Mouse (Mus musculus) neural tube, embryonic 14.5 days (tissue): ENCODE measurements at regions not wholly inside any gene's neighbourhood (a gene's known extent, or its start where the extent isn't known, plus 50 kb on each side); places are given as distances from the start of the nearest gene placed in this dataset.

Experiments
- ATAC-seq: fragments of 200-750 bp; cut with Nextera tagmentation; 2 replicates; pipeline ENCODE4 v1.8.0; 2017; ENCODE audit warnings: low read depth, mild to moderate bottlenecking, moderate TSS enrichment, moderate library complexity
- H3K27ac ChIP-seq: fragments of 300-500 bp; sonication (generic); 2 replicates; pipeline ENCODE4 v1.5.1; 2014; ENCODE audit warnings: low read depth, mild to moderate bottlenecking, control low read depth, low read length, moderate library complexity, mixed read lengths
- H3K27me3 ChIP-seq: fragments of 300-500 bp; sonication (generic); 2 replicates; pipeline ENCODE4 v1.6.1; 2014; ENCODE audit warnings: low read length; ENCODE audit not compliant: control insufficient read depth, insufficient read depth
- H3K36me3 ChIP-seq: fragments of 300-500 bp; sonication (generic); 2 replicates; pipeline ENCODE4 v1.6.1; 2014; ENCODE audit warnings: low read length, mixed read lengths; ENCODE audit not compliant: control insufficient read depth, insufficient read depth
- H3K4me1 ChIP-seq: fragments of 300-500 bp; sonication (generic); 2 replicates; pipeline ENCODE4 v1.6.1; 2014; ENCODE audit warnings: low read length; ENCODE audit not compliant: control insufficient read depth, insufficient read depth
- H3K4me2 ChIP-seq: fragments of 300-500 bp; sonication (generic); 2 replicates; pipeline ENCODE4 v1.6.1; 2014; ENCODE audit warnings: mild to moderate bottlenecking, low read depth, low read length, control low read depth
- H3K4me3 ChIP-seq: fragments of 300-500 bp; sonication (generic); 2 replicates; pipeline ENCODE4 v1.5.1; 2014; ENCODE audit warnings: low read depth, low read length, control low read depth, mixed read lengths
- H3K9ac ChIP-seq: fragments of 300-500 bp; sonication (generic); replicated peaks from 2 replicates; pipeline ENCODE4 v1.6.1; 2014; ENCODE audit warnings: low read depth, mild to moderate bottlenecking, control low read depth, low read length, mixed read lengths
- H3K9me3 ChIP-seq: fragments of 300-500 bp; sonication (generic); 2 replicates; pipeline ENCODE4 v1.6.1; 2016; ENCODE audit warnings: low read length; ENCODE audit not compliant: control insufficient read depth
- WGBS: fragments of 180-500 bp; shearing (Covaris S2); extraction: QIAGEN DNeasy Blood & Tissue Kit; methylation state at CpG from one replicate; pipeline ENCODE4 v1.1.7; 2014; 5-methylcytosine and 5-hydroxymethylcytosine counted together

GRCm38 (mm10) chr16:92939618-92940017 is 113.7 kb upstream of the Runx1 start:
- ATAC-seq: no peak
- H3K27ac ChIP-seq: no peak overlapping the region
- WGBS: 55% methylated on average over 8 of the region's 8 CpGs
- no peak overlapping the region for H3K4me3 ChIP-seq
- no peak overlapping the region for H3K9ac ChIP-seq
- H3K4me1 ChIP-seq: 0 out of 2 replicates have a peak, but pooled peaks cover 4% of the 10 kb centered on the region
- H3K36me3 ChIP-seq: no peaks in the 10 kb centered on the region
- no peak overlapping the region for H3K4me2 ChIP-seq
- H3K9me3 ChIP-seq: no peaks in the 10 kb centered on the region
- no peaks in the 10 kb centered on the region for H3K27me3 ChIP-seq

GRCm38 (mm10) chr16:92935848-92936535 is 110.0 kb upstream of the Runx1 start:
- no peaks in the 10 kb centered on the region for H3K9me3 ChIP-seq
- 0 out of 2 replicates have a peak, but pooled peaks cover 4% of the 10 kb centered on the region for H3K4me1 ChIP-seq
- 90% methylated on average over 2 of the region's 2 CpGs for WGBS
- no peak overlapping the region for H3K27ac ChIP-seq
- H3K4me3 ChIP-seq: no peak overlapping the region
- no peak overlapping the region for H3K4me2 ChIP-seq
- no peak for ATAC-seq
- no peak overlapping the region for H3K9ac ChIP-seq
- H3K36me3 ChIP-seq: no peaks in the 10 kb centered on the region
- no peaks in the 10 kb centered on the region for H3K27me3 ChIP-seq

- no peaks in the 10 kb centered on the region for H3K9me3 ChIP-seq
- H3K27me3 ChIP-seq: no peaks in the 10 kb centered on the region
- H3K9ac ChIP-seq: no peak overlapping the region
- no peak overlapping the region for H3K4me3 ChIP-seq
- ATAC-seq: no peak
- H3K36me3 ChIP-seq: no peaks in the 10 kb centered on the region
- 88% methylated on average over 4 of the region's 4 CpGs for WGBS
- H3K4me1 ChIP-seq: no peaks in the 10 kb centered on the region
- H3K4me2 ChIP-seq: no peak overlapping the region
- no peak overlapping the region for H3K27ac ChIP-seq
Observed at GRCm38 (mm10) chr16:92930103-92930502, 104.2 kb upstream of the Runx1 start.

GRCm38 (mm10) chr16:92928201-92928600 is 102.3 kb upstream of the Runx1 start:
- no peak overlapping the region for H3K4me3 ChIP-seq
- H3K4me2 ChIP-seq: no peak overlapping the region
- WGBS: 71% methylated on average over 7 of the region's 7 CpGs
- H3K9ac ChIP-seq: no peak overlapping the region
- H3K36me3 ChIP-seq: no peaks in the 10 kb centered on the region
- no peaks in the 10 kb centered on the region for H3K27me3 ChIP-seq
- no peaks in the 10 kb centered on the region for H3K4me1 ChIP-seq
- no peaks in the 10 kb centered on the region for H3K9me3 ChIP-seq
- no peak for ATAC-seq
- H3K27ac ChIP-seq: no peak overlapping the region

GRCm38 (mm10) chr16:92927662-92928061 is 101.7 kb upstream of the Runx1 start:
- Histone ChIP-seq H3K4me3 (no peak overlapping the region), H3K27ac (no peak overlapping the region), H3K4me1 (no peaks in the 10 kb centered on the region), H3K4me2 (no peak overlapping the region), H3K9ac (no peak overlapping the region), H3K36me3 (no peaks in the 10 kb centered on the region), H3K27me3 (no peaks in the 10 kb centered on the region), H3K9me3 (no peaks in the 10 kb centered on the region)
- no peak for ATAC-seq
- WGBS: 18% methylated on average over 2 of the region's 2 CpGs

- no peaks in the 10 kb centered on the region for H3K9me3 ChIP-seq
- H3K4me2 ChIP-seq: no peak overlapping the region
- H3K27me3 ChIP-seq: no peaks in the 10 kb centered on the region
- H3K9ac ChIP-seq: no peak overlapping the region
- H3K36me3 ChIP-seq: no peaks in the 10 kb centered on the region
- H3K4me3 ChIP-seq: no peak overlapping the region
- 92% methylated on average over 5 of the region's 5 CpGs for WGBS
- H3K4me1 ChIP-seq: no peaks in the 10 kb centered on the region
- no peak for ATAC-seq
- no peak overlapping the region for H3K27ac ChIP-seq
Observed at GRCm38 (mm10) chr16:92926853-92927252, 100.9 kb upstream of the Runx1 start.

- H3K9me3 ChIP-seq: no peaks in the 10 kb centered on the region
Observed at GRCm38 (mm10) chr16:92920947-92921346, 95.0 kb upstream of the Runx1 start.

GRCm38 (mm10) chr16:92917356-92917755 is 91.4 kb upstream of the Runx1 start:
- 93% methylated on average over 2 of the region's 2 CpGs for WGBS

More at GRCm38 (mm10) chr16:92920947-92921346, 95.0 kb upstream of the Runx1 start:
- Histone ChIP-seq H3K4me3 (no peak overlapping the region), H3K27ac (no peak overlapping the region), H3K36me3 (no peaks in the 10 kb centered on the region), H3K4me1 (no peaks in the 10 kb centered on the region), H3K4me2 (no peak overlapping the region), H3K27me3 (no peaks in the 10 kb centered on the region), H3K9ac (no peak overlapping the region)
- ATAC-seq: no peak
- 90% methylated on average over 4 of the region's 4 CpGs for WGBS

GRCm38 (mm10) chr16:92915651-92916050 is 89.7 kb upstream of the Runx1 start:
- no peak for ATAC-seq

More at GRCm38 (mm10) chr16:92917356-92917755, 91.4 kb upstream of the Runx1 start:
- H3K9me3 ChIP-seq: no peaks in the 10 kb centered on the region
- H3K4me3 ChIP-seq: no peak overlapping the region
- H3K4me2 ChIP-seq: no peak overlapping the region
- no peak for ATAC-seq
- H3K27me3 ChIP-seq: no peaks in the 10 kb centered on the region
- no peak overlapping the region for H3K9ac ChIP-seq
- H3K4me1 ChIP-seq: no peaks in the 10 kb centered on the region
- H3K36me3 ChIP-seq: no peaks in the 10 kb centered on the region
- no peak overlapping the region for H3K27ac ChIP-seq

More at GRCm38 (mm10) chr16:92915651-92916050, 89.7 kb upstream of the Runx1 start:
- no peak overlapping the region for H3K27ac ChIP-seq
- H3K4me3 ChIP-seq: no peak overlapping the region
- no peak overlapping the region for H3K9ac ChIP-seq
- H3K4me2 ChIP-seq: no peak overlapping the region
- 70% methylated on average over 6 of the region's 6 CpGs for WGBS
- no peaks in the 10 kb centered on the region for H3K4me1 ChIP-seq
- H3K27me3 ChIP-seq: no peaks in the 10 kb centered on the region
- no peaks in the 10 kb centered on the region for H3K36me3 ChIP-seq
- H3K9me3 ChIP-seq: no peaks in the 10 kb centered on the region
